Mouse (Mus musculus) ES-E14 (cell line): ENCODE results near the gene Gm9887. TPM values are rescaled to one million over a fixed set of nuclear protein-coding genes. Genes with fewer than 3 reads are reported as not detected.

Experiments
- DNase-seq: peaks from one replicate; pipeline ENCODE4 v3.0.0-alpha.2; 2013; ENCODE audit warnings: low read depth, low spot score
- H3K27ac ChIP-seq: 2 replicates; pipeline ENCODE4 v1.5.1; 2012; ENCODE audit warnings: low read depth, mild to moderate bottlenecking, low read length, moderate library complexity, mixed read lengths; ENCODE audit not compliant: poor library complexity, insufficient read depth, severe bottlenecking
- H3K36me3 ChIP-seq: 2 replicates; pipeline ENCODE4 v1.6.1; 2012; ENCODE audit warnings: mild to moderate bottlenecking, low read length, moderate library complexity, mixed read lengths; ENCODE audit not compliant: control insufficient read depth, poor library complexity, insufficient read depth, severe bottlenecking
- H3K4me1 ChIP-seq, 2 experiments: fragments of 150-350 bp in 1 of 2; sonication (generic) in 1 of 2; 2 replicates each; pipeline ENCODE4 v1.6.1; 2012; ENCODE audit warnings: low read length in 2 of 2, mild to moderate bottlenecking in 1 of 2, mixed read lengths in 1 of 2; ENCODE audit not compliant: control insufficient read depth in 2 of 2, insufficient read depth in 2 of 2, poor library complexity in 1 of 2
- H3K4me3 ChIP-seq, 2 experiments: fragments of 150-350 bp in 1 of 2; sonication (generic) in 1 of 2; 2 replicates each; pipeline ENCODE4 v1.5.1; 2012; ENCODE audit warnings: low read length in 2 of 2, low read depth in 1 of 2, mild to moderate bottlenecking in 1 of 2, mixed read lengths in 1 of 2; ENCODE audit not compliant: insufficient read depth in 1 of 2, poor library complexity in 1 of 2, severe bottlenecking in 1 of 2
- H3K9ac ChIP-seq: 2 replicates; pipeline ENCODE4 v1.6.1; 2012; ENCODE audit warnings: low read depth, mild to moderate bottlenecking, low read length, mixed read lengths; ENCODE audit not compliant: poor library complexity, insufficient read depth, severe bottlenecking
- H3K9me3 ChIP-seq: fragments of 150-350 bp; sonication (generic); 2 replicates; pipeline ENCODE4 v1.6.1; 2012; ENCODE audit warnings: low read depth, mild to moderate bottlenecking, low read length; ENCODE audit not compliant: control insufficient read depth, insufficient read depth
- CHD2 ChIP-seq: IDR thresholded peaks from 2 replicates; pipeline ENCODE4 v1.6.1; 2014; ENCODE audit warnings: mild to moderate bottlenecking, low read depth, low read length, inconsistent platforms
- HCFC1 ChIP-seq: IDR thresholded peaks from 2 replicates; pipeline ENCODE4 v1.6.1; 2012; ENCODE audit warnings: low read length, inconsistent platforms, borderline replicate concordance; ENCODE audit not compliant: insufficient read depth
- MAFK ChIP-seq: IDR thresholded peaks from 2 replicates; pipeline ENCODE4 v1.6.1; 2014; ENCODE audit warnings: mild to moderate bottlenecking, low read depth, low read length, inconsistent platforms; ENCODE audit not compliant: insufficient read depth
- ZC3H11A ChIP-seq: IDR thresholded peaks from 2 replicates; pipeline ENCODE4 v1.6.1; 2012; ENCODE audit warnings: low read depth, mild to moderate bottlenecking, inconsistent platforms, low read length, borderline replicate concordance
- ZNF384 ChIP-seq: IDR thresholded peaks from 2 replicates; pipeline ENCODE4 v1.6.1; 2012; ENCODE audit warnings: low read depth, low read length, inconsistent platforms
- in situ Hi-C, 2 experiments: fragments of 600-800 bp; cut with MboI; formaldehyde crosslinking; loops; one replicate each; pipeline ENCODE4 v1.15.1; 2025; ENCODE audit warnings: low sequenced_read_pairs in 2 of 2, inconsistent platforms in 1 of 2; ENCODE audit not compliant: unreplicated experiment in 2 of 2
- total RNA-seq: library from RNA; depleted of rRNA; stranded (reverse); fragments of 300-350 nt; gene quantifications from 2 replicates; pipeline ENCODE4 v1.2.3, GENCODE M21; 2012; rRNA removed

Gm9887 gene
- 1.4 and 2.6 TPM in 2 replicates for total RNA-seq

DNA sequence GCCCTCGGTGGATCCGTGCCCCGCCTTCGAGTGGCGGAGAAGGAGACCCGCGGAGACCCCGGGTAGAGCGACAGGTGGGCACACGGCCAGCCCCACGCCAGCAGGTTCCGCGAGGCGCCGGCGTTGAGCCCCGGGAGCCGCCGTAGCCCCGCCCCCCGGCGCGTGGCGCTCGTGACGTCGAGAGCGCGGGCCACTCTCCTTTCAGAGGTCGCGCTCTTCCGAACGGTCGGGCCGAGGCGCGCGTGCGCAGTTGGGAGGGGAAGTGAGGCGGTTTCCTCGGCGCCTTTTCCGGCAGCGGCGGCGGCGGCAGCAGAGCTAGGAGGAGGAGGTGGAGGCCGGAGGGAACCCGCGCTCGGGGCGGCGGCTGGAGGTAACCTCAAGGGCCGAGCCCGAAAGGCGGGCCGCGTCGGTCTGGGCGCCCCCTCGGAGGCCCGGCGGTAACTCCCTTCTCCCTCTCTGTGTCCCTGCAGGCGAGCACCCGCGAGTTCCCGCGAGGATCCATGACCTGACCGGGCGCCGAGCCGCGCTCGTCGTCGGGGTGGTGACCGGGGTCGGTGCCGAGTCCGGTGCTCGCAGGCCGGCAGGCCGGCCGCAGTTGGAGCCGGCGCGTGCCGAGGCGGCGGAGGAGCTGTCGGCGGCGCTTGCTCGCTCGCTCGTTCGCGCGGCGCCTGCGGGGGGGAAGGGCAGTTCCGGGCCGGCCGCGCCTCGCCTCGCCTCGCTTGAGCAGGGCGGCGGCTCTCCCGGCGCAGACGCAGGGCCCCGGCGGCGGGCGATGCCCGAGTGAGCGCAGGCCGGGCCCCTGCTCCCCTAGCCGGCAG is at the start of gene Gm9887, which contains the start of gene Arf6:
Gene Gm9887 (minus strand): TSS at position 605 of the 818 bp plus-strand sequence.
Gene Arf6 (plus strand): TSS at position 297 of the 818 bp plus-strand sequence.
- TF ChIP-seq CHD2, result peak; percentile 10; the same call in 1 of the 2 replicates
- TF ChIP-seq HCFC1, result 0 out of 2 replicates have a peak, but pooled peaks have one; percentile 13
- no peak for TF ChIP-seq ZNF384
- no peak for TF ChIP-seq MAFK
- peaks cover 12% of the 10 kb centered on the region for H3K36me3 ChIP-seq
- H3K27ac ChIP-seq, result peak within 1 kb of the TSS; percentile 95
- peak within 1 kb of the TSS; percentile 79 to 96 for H3K4me3 ChIP-seq
- in situ Hi-C loops, result no loop called here
- H3K9me3 ChIP-seq, result no peaks in the 10 kb centered on the region
- peak; percentile 93 for DNase-seq
- peak within 1 kb of the TSS; percentile 94 for H3K9ac ChIP-seq
- peaks cover 4 to 9% of the 10 kb centered on the region in 2 experiments; a peak in 2 of 4 replicates for H3K4me1 ChIP-seq

DNA sequence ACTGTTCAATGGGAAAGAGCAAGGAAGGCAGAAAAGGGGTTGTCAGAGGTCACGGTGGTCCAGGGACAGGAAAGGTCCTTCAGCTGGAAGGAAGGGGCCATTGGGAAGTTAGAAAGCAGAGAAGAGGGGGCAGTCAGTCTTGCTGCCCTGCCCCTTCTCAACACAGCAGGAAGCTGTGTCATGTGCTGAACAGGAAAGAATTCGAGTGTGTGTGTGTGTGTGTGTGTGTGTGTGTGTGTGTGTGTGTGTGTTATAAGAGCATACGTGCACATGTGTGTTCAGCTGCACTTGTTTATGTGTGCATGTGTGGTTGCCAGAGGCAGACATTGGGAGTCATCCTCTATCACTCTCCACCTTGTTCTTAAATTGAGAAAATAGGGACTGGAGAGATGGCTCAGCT is 48.5 kb upstream of the Gm9887 start:
- Histone ChIP-seq H3K4me3 (no peak overlapping the region), H3K9ac (no peak overlapping the region), H3K36me3 (no peaks in the 10 kb centered on the region), H3K4me1 (peaks cover 3 to 5% of the 10 kb centered on the region in 2 experiments; a peak in 1 of 4 replicates), H3K27ac (no peak overlapping the region), H3K9me3 (no peaks in the 10 kb centered on the region)
- in situ Hi-C loops, result no loop called here
- TF ChIP-seq HCFC1 (no peak), ZNF384 (no peak), ZC3H11A (no peak), CHD2 (no peak), MAFK (no peak)
- DNase-seq, result no peak

DNA sequence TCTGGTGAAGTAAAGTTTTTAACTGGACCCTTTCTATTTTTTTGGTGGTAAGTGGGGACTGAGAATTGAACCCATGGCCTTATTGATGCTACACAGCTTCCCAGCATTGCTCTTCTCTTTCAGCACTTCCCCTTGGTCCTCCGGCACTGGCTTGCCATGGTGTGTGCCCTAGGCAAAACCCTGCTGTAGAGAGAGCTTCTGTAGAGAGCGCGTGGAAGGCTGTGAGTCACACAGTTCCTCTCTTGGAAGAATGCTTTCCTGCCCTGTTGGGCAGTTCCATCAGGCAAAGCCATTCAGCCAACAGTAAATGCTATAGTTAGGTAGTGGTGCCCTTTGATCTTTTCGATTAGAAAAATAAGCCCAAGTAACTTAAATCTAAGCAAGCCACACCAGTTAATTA is 47.3 kb upstream of the Gm9887 start:
- in situ Hi-C loops, result no loop called here
- TF ChIP-seq ZNF384, result no peak
- TF ChIP-seq ZC3H11A, result no peak
- no peak for TF ChIP-seq HCFC1
- TF ChIP-seq MAFK, result no peak
- TF ChIP-seq CHD2, result no peak
- DNase-seq, result no peak
- Histone ChIP-seq H3K4me1 (peaks cover 3 to 5% of the 10 kb centered on the region in 2 experiments; a peak in 1 of 4 replicates), H3K4me3 (no peak overlapping the region), H3K36me3 (no peaks in the 10 kb centered on the region), H3K9ac (no peak overlapping the region), H3K9me3 (no peaks in the 10 kb centered on the region), H3K27ac (no peak overlapping the region)

DNA sequence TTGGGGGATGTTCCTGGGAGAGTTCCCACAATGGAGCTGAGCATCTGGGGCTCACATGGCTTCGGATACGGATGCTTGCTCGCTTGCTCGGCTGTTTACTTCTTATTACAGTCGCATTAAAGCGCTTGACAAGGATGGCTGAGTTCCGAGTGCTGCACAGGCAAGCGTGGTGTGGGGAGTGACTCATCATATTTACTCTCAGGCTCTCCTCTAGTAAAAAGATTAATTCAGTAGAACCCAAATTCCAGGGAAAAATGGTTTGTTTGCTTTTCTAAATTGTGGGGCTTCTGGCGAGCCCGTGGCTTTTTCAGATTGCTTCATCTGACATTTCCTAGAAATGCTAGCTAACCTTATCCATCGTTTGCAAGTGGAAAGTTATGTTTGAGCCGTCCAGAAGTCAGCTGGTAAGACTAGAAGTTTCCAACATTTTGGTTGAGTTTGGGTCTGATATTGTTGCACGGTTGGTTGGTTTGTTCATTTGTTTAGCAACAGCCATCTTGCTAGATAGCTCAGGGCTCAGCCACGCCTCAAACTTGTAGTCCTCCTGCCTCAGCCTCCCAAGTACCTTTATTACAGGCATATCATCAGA is 46.9 kb upstream of the Gm9887 start:
- H3K27ac ChIP-seq, result no peak overlapping the region
- TF ChIP-seq ZNF384, result no peak
- TF ChIP-seq ZC3H11A, result no peak
- no peak for TF ChIP-seq HCFC1
- TF ChIP-seq CHD2, result no peak
- no peak for TF ChIP-seq MAFK

More for the DNA sequence above, 46.9 kb upstream of the Gm9887 start:
- Histone ChIP-seq H3K9ac (no peak overlapping the region), H3K4me1 (peaks cover 3 to 5% of the 10 kb centered on the region in 2 experiments; a peak in 1 of 4 replicates), H3K36me3 (no peaks in the 10 kb centered on the region), H3K4me3 (no peak overlapping the region), H3K9me3 (no peaks in the 10 kb centered on the region)
- no peak for DNase-seq
- in situ Hi-C loops, result no loop called here
